Mouse (Mus musculus): ENCODE measurements around the gene Ttll11. TPM values are rescaled to one million over a fixed set of nuclear protein-coding genes. Genes with fewer than 3 reads are reported as not detected.

Ttll11 gene
- polyA plus RNA-seq, 1 experiment from 2014 or later, result 6.1 TPM

DNA sequence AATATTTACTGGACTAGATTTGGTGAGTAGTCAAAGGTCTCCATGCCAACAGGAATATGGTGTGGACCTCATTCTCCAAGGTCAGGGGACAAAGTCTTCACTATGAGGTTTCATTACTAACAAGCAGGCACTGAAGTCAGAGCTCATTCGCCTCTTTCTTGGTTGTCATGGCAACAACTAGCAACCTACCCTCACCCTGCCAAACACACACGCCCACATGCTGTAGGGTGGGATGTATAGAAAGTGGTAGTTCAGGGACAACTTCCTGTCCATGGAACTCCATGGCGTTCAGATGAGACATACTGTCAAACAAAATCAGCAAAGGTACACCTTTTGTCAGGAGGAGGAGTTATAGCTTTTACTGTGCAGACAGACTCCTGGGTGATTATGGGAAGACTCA lies 170.6 kb downstream of the Ttll11 start:
- H3K9me3 ChIP-seq, result no peaks in the 10 kb centered on the region
- no peaks in the 10 kb centered on the region for H3K36me3 ChIP-seq
- no peak overlapping the region for H3K9ac ChIP-seq
- no peak overlapping the region for H3K27ac ChIP-seq (replicated peaks)
- 0 out of 2 replicates have a peak, but pooled peaks have one; percentile 13 for ATAC-seq (ENCODE audit: low FRiP score, low read depth)
- H3K4me3 ChIP-seq, result no peak overlapping the region
- H3K4me2 ChIP-seq, result no peak overlapping the region
- no peaks in the 10 kb centered on the region for H3K27me3 ChIP-seq
- 19% methylated on average over 3 of the region's 3 CpGs for WGBS
- peaks cover 16% of the 10 kb centered on the region for H3K4me1 ChIP-seq (replicated peaks)

DNA sequence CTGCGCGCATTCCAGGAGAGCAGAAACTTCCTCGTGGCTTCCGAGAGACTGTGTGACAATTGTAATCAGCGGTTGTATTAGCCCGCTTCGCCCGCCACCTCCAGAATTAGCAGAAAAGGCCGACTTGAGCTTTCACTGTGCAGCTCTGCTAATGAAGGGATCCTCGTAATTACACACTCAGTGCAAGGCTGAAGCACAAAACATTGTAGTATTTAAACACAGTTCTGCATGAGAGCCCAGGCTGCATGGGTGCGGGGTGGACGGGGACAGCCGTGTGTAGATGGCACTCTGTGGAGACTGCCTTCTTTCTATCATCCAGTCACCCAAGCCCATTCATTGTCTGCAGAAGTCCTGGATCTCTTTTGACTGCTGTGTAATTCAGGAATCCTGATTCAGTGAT lies 173.8 kb downstream of the Ttll11 start:
- Histone ChIP-seq H3K36me3 (no peaks in the 10 kb centered on the region), H3K4me1 (replicated peaks) (peaks cover 12% of the 10 kb centered on the region), H3K9ac (no peak overlapping the region), H3K4me3 (no peak overlapping the region), H3K4me2 (no peak overlapping the region), H3K9me3 (no peaks in the 10 kb centered on the region), H3K27ac (replicated peaks) (no peak overlapping the region), H3K27me3 (no peaks in the 10 kb centered on the region)
- 59% methylated on average over 13 of the region's 13 CpGs for WGBS
- ATAC-seq (ENCODE audit: low FRiP score, low read depth), result 0 out of 2 replicates have a peak, but pooled peaks have one; percentile 15

DNA sequence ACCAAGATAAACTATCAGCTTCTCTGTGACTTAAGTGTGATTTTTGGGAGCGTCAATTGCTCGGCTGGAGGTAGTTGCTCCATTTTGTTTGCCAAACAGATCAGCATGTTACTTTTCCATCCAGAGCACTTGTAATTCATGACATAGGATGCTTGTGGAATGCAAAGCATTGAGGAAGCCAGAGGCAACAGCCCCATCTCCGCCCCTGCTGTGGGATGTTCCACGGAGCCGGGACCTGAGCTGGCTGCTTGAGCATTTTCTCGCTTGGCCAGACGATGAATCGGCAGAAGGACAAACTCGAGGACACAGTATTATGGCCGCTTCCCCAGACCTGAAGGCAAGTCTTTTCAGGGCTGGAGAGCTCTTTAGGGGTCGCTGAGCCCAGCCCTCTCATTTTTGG lies 176.6 kb downstream of the Ttll11 start:
- Histone ChIP-seq H3K27me3 (no peaks in the 10 kb centered on the region), H3K4me2 (no peak overlapping the region), H3K9me3 (no peaks in the 10 kb centered on the region), H3K4me1 (replicated peaks) (0 out of 2 replicates have a peak, but pooled peaks cover 3% of the 10 kb centered on the region), H3K27ac (replicated peaks) (no peak overlapping the region), H3K4me3 (no peak overlapping the region), H3K9ac (no peak overlapping the region), H3K36me3 (no peaks in the 10 kb centered on the region)
- ATAC-seq (ENCODE audit: low FRiP score, low read depth), result no peak
- WGBS, result 70% methylated on average over 11 of the region's 11 CpGs

DNA sequence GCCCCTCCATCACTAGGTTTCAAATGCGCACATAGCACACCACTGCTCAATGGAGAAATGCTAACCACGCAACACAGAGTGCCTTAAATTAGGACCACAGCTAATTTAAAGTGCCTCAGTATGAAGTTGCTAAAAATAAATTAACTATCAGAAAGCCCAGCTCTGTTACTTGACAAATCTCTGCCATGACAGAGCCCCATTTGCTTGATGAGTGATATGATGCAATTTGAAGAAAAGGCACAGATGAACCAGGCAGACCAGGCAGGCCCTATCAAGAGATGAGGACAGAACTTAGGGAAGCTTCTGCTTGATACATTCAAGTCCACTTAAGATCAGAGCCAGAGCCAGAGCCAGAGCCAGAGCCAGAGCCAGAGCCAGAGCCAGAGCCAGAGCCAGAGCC lies 178.0 kb downstream of the Ttll11 start:
- Histone ChIP-seq H3K9me3 (no peaks in the 10 kb centered on the region), H3K4me2 (no peak overlapping the region)

DNA sequence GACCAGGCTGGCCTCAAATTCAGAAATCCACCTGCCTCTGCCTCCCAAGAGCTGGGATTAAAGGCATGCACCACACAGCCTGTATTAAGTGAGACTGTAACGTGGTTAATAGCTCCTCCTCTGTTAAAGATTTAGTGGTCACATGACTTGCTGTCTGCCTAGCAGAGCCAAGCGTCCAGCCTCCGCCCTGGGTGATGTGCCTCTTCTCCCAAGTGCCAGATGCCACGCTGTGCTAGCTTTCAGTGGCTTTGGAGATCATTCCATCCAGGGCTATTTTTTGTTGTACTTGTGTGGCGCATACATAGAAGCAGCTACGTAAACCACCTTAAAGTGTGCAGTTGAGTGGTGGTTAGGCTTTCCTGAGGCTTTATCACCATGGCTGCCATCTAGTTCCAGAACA lies 180.6 kb downstream of the Ttll11 start:
- 80% methylated on average over 6 of the region's 6 CpGs for WGBS
- H3K4me1 ChIP-seq (replicated peaks), result 0 out of 2 replicates have a peak, but pooled peaks cover 3% of the 10 kb centered on the region
- no peaks in the 10 kb centered on the region for H3K9me3 ChIP-seq
- H3K27me3 ChIP-seq, result no peaks in the 10 kb centered on the region
- no peak overlapping the region for H3K4me2 ChIP-seq
- H3K4me3 ChIP-seq, result no peak overlapping the region
- no peak overlapping the region for H3K27ac ChIP-seq (replicated peaks)
- no peaks in the 10 kb centered on the region for H3K36me3 ChIP-seq
- H3K9ac ChIP-seq, result no peak overlapping the region
- no peak for ATAC-seq (ENCODE audit: low FRiP score, low read depth)

More for the DNA sequence above, 178.0 kb downstream of the Ttll11 start:
- H3K36me3 ChIP-seq, result no peaks in the 10 kb centered on the region
- no peak overlapping the region for H3K9ac ChIP-seq
- 0 out of 2 replicates have a peak, but pooled peaks cover 3% of the 10 kb centered on the region for H3K4me1 ChIP-seq (replicated peaks)
- H3K27ac ChIP-seq (replicated peaks), result no peak overlapping the region
- H3K27me3 ChIP-seq, result no peaks in the 10 kb centered on the region
- ATAC-seq (ENCODE audit: low FRiP score, low read depth), result no peak
- no peak overlapping the region for H3K4me3 ChIP-seq
- whole genome bisulfite sequencing, result 96% methylated on average over 2 of the region's 2 CpGs

DNA sequence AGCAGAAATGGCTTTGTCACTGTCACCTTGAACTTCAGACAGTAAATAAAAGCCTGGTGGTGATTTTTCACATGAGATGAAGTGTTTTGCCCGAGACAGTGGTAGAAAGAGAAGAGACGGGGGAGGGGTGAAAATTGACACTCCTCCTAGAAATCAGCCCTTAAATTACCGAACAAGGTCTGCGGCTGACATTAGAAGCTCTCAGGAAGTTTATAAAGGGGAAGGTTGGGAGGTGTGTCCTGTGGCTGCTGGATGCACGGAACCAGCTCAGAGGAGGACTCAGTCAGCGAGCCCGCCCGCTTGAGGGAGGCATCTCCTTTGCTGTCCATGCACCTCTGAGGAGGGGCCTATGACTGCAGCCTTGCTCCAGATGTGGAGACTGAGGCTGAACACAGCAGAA lies 181.7 kb downstream of the Ttll11 start:
- 83% methylated on average over 8 of the region's 8 CpGs for whole genome bisulfite sequencing
- Histone ChIP-seq H3K4me3 (no peak overlapping the region), H3K36me3 (no peaks in the 10 kb centered on the region), H3K4me2 (no peak overlapping the region), H3K4me1 (replicated peaks) (0 out of 2 replicates have a peak, but pooled peaks cover 3% of the 10 kb centered on the region), H3K27me3 (no peaks in the 10 kb centered on the region), H3K9ac (no peak overlapping the region), H3K27ac (replicated peaks) (no peak overlapping the region), H3K9me3 (no peaks in the 10 kb centered on the region)
- no peak for ATAC-seq (ENCODE audit: low FRiP score, low read depth)

DNA sequence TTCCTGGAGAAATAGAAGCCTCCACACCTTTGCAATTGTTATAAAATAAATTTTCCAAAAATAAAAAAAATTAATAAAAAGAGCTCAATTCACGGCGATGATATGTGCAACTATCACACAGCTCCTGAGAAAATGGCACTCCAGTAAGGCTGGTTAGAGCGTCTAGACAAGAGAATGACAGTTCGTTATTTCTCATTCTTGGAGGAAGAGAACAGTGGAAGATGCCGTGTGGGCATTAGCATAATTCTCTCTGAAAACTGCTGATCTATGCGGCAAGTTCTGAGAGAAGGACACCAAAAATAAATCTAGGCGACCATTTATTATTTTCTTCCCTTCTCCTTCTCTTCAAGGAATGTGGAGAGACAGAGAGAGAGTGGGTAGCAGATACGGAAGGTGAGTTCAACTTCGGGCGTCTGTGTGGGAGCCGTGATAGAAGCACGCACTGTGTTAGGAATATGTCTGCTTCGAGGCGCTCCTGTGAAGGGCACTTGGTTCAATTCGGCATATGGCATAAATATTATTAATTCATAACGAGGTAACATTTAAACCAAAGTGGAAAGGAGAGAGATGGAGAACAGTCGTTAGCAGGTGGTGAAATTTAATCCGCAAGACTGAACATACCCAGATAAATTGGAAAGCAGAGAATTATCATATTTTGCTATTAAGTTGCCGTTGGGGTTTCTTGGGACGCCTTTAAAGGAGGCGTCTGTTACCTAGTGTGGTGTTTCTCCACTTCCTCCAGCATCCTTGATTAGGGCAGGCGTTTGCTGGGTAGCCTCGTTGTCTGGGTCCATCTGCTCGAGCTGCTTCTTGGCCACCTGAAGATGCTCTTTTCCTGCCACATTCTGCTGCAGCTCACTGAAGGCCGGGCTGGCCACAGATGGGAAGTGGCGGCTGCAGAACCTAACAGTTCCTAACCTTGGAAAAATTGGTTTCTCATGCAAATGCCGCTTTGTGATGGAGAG lies 190.1 kb downstream of the Ttll11 start:
- ATAC-seq (ENCODE audit: low FRiP score, low read depth), result no peak
- H3K4me3 ChIP-seq, result no peak overlapping the region
- no peaks in the 10 kb centered on the region for H3K27me3 ChIP-seq
- no peaks in the 10 kb centered on the region for H3K36me3 ChIP-seq
- 0 out of 2 replicates have a peak, but pooled peaks cover 12% of the 10 kb centered on the region for H3K4me1 ChIP-seq (replicated peaks)
- 76% methylated on average over 27 of the region's 27 CpGs for WGBS
- no peak overlapping the region for H3K9ac ChIP-seq
- H3K27ac ChIP-seq (replicated peaks), result no peak overlapping the region
- no peak overlapping the region for H3K4me2 ChIP-seq
- no peaks in the 10 kb centered on the region for H3K9me3 ChIP-seq

DNA sequence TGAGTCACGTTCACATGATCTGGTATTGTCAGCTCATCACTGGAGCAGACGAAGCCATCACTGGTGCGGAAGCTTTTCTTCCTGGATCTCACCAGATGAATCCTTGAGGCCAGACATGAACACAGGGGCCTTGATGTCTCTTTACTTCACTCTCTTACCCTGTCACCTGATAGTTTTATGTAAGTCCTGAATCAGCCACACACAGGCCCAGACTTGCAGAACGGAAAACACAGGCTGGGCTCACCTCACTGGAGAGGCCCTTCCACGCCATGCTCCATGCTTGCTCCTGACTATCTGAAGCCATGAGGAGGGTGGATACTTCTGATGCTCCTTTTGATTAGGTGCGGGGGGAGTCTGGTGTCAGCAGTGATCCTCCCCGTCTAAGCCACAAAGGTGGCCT lies 193.8 kb downstream of the Ttll11 start:
- ATAC-seq (ENCODE audit: low FRiP score, low read depth), result no peak
- 93% methylated on average over 7 of the region's 7 CpGs for WGBS
- H3K27me3 ChIP-seq, result no peaks in the 10 kb centered on the region

DNA sequence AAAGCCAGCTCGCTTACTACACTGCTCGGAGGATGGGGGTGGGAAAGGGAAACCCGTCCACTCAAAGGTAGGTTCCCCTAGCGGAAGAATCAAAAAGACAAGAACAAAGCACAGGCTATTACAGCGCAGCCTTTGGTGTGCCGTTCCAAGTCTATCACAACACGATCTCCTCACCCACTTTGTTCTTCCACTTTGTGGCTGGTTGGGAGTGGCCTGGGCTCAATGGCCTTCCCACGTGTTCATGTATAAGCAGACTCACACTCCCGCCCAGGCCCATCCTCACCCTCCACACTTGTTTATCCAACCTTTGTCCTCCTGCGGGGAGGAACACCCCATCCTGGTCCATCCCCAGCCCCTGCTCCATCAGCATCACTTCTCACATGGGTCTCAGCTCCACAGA lies 196.3 kb downstream of the Ttll11 start:
- H3K4me2 ChIP-seq, result no peak overlapping the region
- H3K4me3 ChIP-seq, result no peak overlapping the region
- 0 out of 2 replicates have a peak, but pooled peaks cover 2% of the 10 kb centered on the region for H3K4me1 ChIP-seq (replicated peaks)
- H3K36me3 ChIP-seq, result no peaks in the 10 kb centered on the region
- ATAC-seq (ENCODE audit: low FRiP score, low read depth), result no peak
- H3K27ac ChIP-seq (replicated peaks), result no peak overlapping the region
- no peaks in the 10 kb centered on the region for H3K9me3 ChIP-seq
- no peaks in the 10 kb centered on the region for H3K27me3 ChIP-seq
- H3K9ac ChIP-seq, result no peak overlapping the region
- 64% methylated on average over 10 of the region's 10 CpGs for WGBS

More for the DNA sequence above, 193.8 kb downstream of the Ttll11 start:
- Histone ChIP-seq H3K9ac (no peak overlapping the region), H3K4me1 (replicated peaks) (0 out of 2 replicates have a peak, but pooled peaks cover 12% of the 10 kb centered on the region), H3K4me3 (no peak overlapping the region), H3K36me3 (no peaks in the 10 kb centered on the region), H3K27ac (replicated peaks) (no peak overlapping the region), H3K9me3 (no peaks in the 10 kb centered on the region), H3K4me2 (no peak overlapping the region)

DNA sequence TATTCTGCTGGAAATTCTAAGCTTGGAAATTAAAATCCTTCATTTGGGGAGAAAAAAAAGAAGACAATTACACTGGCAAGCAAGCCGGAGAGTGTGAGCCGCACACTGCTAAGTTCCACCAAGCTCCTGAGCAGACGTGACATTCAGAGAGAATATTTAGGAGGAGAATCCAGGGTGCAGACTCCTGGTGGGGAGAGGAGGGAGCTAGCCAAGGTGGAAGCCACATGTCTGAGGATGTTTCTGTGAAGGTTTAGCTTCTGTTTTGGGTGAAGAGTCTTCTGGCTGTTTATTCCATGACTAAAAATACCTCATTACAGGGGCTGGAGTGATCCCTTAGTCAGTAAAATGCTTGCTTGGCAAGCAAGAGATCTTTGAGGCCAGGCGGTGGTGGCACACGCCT lies 200.4 kb downstream of the Ttll11 start:
- H3K36me3 ChIP-seq, result no peaks in the 10 kb centered on the region
- H3K4me2 ChIP-seq, result no peak overlapping the region
- 86% methylated on average over 5 of the region's 5 CpGs for WGBS
- no peaks in the 10 kb centered on the region for H3K4me1 ChIP-seq (replicated peaks)
- no peak overlapping the region for H3K27ac ChIP-seq (replicated peaks)
- no peak overlapping the region for H3K9ac ChIP-seq
- no peak for ATAC-seq (ENCODE audit: low FRiP score, low read depth)
- no peaks in the 10 kb centered on the region for H3K9me3 ChIP-seq
- no peaks in the 10 kb centered on the region for H3K27me3 ChIP-seq
- H3K4me3 ChIP-seq, result no peak overlapping the region

DNA sequence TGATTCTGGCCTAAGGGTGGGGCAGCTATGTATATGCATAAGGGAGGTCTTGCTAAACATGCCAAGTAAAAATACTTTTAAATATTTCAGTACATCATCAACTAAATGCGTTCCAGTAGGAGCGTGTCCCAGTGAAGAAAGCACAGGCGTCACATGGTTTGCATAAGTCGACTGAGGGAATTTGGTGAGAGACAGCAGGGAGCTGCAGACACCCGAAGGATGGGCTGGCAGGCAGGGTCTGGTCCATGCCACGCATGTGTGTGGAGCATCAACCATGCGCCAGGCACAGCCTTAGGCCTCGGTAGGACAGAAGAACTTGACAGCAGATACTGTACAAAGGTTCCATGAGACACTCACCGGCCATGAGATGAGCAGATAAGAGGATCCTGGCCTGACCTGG lies 202.8 kb downstream of the Ttll11 start:
- Histone ChIP-seq H3K4me1 (replicated peaks) (no peaks in the 10 kb centered on the region), H3K4me2 (no peak overlapping the region), H3K9me3 (no peaks in the 10 kb centered on the region), H3K36me3 (no peaks in the 10 kb centered on the region), H3K9ac (no peak overlapping the region), H3K27ac (replicated peaks) (no peak overlapping the region), H3K27me3 (no peaks in the 10 kb centered on the region), H3K4me3 (no peak overlapping the region)
- WGBS, result 89% methylated on average over 9 of the region's 9 CpGs
- ATAC-seq (ENCODE audit: low FRiP score, low read depth), result no peak

DNA sequence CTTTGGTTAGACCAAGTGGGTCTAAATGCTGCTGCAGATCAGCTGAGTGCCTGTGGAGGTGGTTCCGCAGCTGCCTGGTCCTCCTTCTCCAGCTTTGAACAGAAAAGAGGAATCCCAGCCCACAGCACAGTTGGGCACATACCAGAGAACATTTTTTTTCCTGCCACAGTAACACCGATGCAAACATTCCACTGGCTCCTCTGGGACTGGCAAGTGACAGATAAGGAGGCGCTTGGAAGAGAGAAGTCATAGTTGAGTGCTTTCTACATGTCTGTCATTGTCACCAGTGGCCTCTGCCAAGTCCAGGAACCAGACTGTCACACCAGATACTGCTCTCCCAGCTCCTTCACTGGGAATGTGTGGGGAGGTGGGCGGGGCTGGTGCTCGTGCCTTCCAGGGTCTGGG lies 204.1 kb downstream of the Ttll11 start:
- no peaks in the 10 kb centered on the region for H3K9me3 ChIP-seq
- 0 out of 2 replicates have a peak, but pooled peaks have one; percentile 34 for ATAC-seq (ENCODE audit: low FRiP score, low read depth)

More for the DNA sequence above, 204.1 kb downstream of the Ttll11 start:
- Histone ChIP-seq H3K36me3 (no peaks in the 10 kb centered on the region), H3K4me1 (replicated peaks) (no peaks in the 10 kb centered on the region), H3K9ac (no peak overlapping the region), H3K4me2 (no peak overlapping the region), H3K27ac (replicated peaks) (no peak overlapping the region), H3K27me3 (no peaks in the 10 kb centered on the region), H3K4me3 (no peak overlapping the region)
- 45% methylated on average over 5 of the region's 5 CpGs for WGBS

All from hindbrain, embryonic 15.5 days (tissue).